Mouse (Mus musculus) neural tube, embryonic 14.5 days (tissue): ENCODE measurements around the gene Msh5. TPM values are rescaled to one million over a fixed set of nuclear protein-coding genes. Genes with fewer than 3 reads are reported as not detected.
"Not testable (repeated sequence)": the region's sequence is repeated elsewhere in the genome, so short reads cannot be mapped to it uniquely, and the experiment has no call there.

Experiments used
- ATAC-seq: fragments of 200-750 bp; cut with Nextera tagmentation; 2 replicates; pipeline ENCODE4 v1.8.0; 2017; ENCODE audit warnings: low read depth, mild to moderate bottlenecking, moderate TSS enrichment, moderate library complexity
- H3K27ac ChIP-seq: fragments of 300-500 bp; sonication (generic); 2 replicates; pipeline ENCODE4 v1.5.1; 2014; ENCODE audit warnings: low read depth, mild to moderate bottlenecking, control low read depth, low read length, moderate library complexity, mixed read lengths
- H3K27me3 ChIP-seq: fragments of 300-500 bp; sonication (generic); 2 replicates; pipeline ENCODE4 v1.6.1; 2014; ENCODE audit warnings: low read length; ENCODE audit not compliant: control insufficient read depth, insufficient read depth
- H3K36me3 ChIP-seq: fragments of 300-500 bp; sonication (generic); 2 replicates; pipeline ENCODE4 v1.6.1; 2014; ENCODE audit warnings: low read length, mixed read lengths; ENCODE audit not compliant: control insufficient read depth, insufficient read depth
- H3K4me1 ChIP-seq: fragments of 300-500 bp; sonication (generic); 2 replicates; pipeline ENCODE4 v1.6.1; 2014; ENCODE audit warnings: low read length; ENCODE audit not compliant: control insufficient read depth, insufficient read depth
- H3K4me2 ChIP-seq: fragments of 300-500 bp; sonication (generic); 2 replicates; pipeline ENCODE4 v1.6.1; 2014; ENCODE audit warnings: mild to moderate bottlenecking, low read depth, low read length, control low read depth
- H3K4me3 ChIP-seq: fragments of 300-500 bp; sonication (generic); 2 replicates; pipeline ENCODE4 v1.5.1; 2014; ENCODE audit warnings: low read depth, low read length, control low read depth, mixed read lengths
- H3K9ac ChIP-seq: fragments of 300-500 bp; sonication (generic); replicated peaks from 2 replicates; pipeline ENCODE4 v1.6.1; 2014; ENCODE audit warnings: low read depth, mild to moderate bottlenecking, control low read depth, low read length, mixed read lengths
- H3K9me3 ChIP-seq: fragments of 300-500 bp; sonication (generic); 2 replicates; pipeline ENCODE4 v1.6.1; 2016; ENCODE audit warnings: low read length; ENCODE audit not compliant: control insufficient read depth
- WGBS: fragments of 180-500 bp; shearing (Covaris S2); extraction: QIAGEN DNeasy Blood & Tissue Kit; methylation state at CpG from one replicate; pipeline ENCODE4 v1.1.7; 2014; 5-methylcytosine and 5-hydroxymethylcytosine counted together
- polyA plus RNA-seq: library from polyadenylated mRNA; unstranded; fragments of >200 nt; fragmentation: Nextera tagmentation; extraction: Ambion mirVana; gene quantifications from 2 replicates; pipeline ENCODE4 v1.2.1, GENCODE M21; 2014

Gene Msh5
- polyA plus RNA-seq, 1 experiment from 2014 or later: 2.2 TPM

GRCm38 (mm10) chr17:35044904-35045806 is 1.4 kb downstream of the Msh5 start:
- H3K27me3 ChIP-seq: no peaks in the 10 kb centered on the region
- H3K4me1 ChIP-seq: 0 out of 2 replicates have a peak, but pooled peaks cover 2% of the 10 kb centered on the region
- ATAC-seq: no peak
- no peaks in the 10 kb centered on the region for H3K9me3 ChIP-seq
- no peak overlapping the region for H3K27ac ChIP-seq
- WGBS: 85% methylated on average over 7 of the region's 7 CpGs
- H3K9ac ChIP-seq: no peak overlapping the region
- no peak overlapping the region for H3K4me3 ChIP-seq
- H3K4me2 ChIP-seq: peak overlapping the region; percentile 99
- no peaks in the 10 kb centered on the region for H3K36me3 ChIP-seq

GRCm38 (mm10) chr17:35043794-35044193 is 2.8 kb downstream of the Msh5 start:
- H3K27me3 ChIP-seq: no peaks in the 10 kb centered on the region
- no peak overlapping the region for H3K9ac ChIP-seq
- no peaks in the 10 kb centered on the region for H3K36me3 ChIP-seq
- no peaks in the 10 kb centered on the region for H3K4me1 ChIP-seq
- H3K27ac ChIP-seq: no peak overlapping the region
- H3K4me3 ChIP-seq: no peak overlapping the region
- ATAC-seq: no peak
- 92% methylated on average over 4 of the region's 4 CpGs for WGBS
- H3K9me3 ChIP-seq: no peaks in the 10 kb centered on the region
- no peak overlapping the region for H3K4me2 ChIP-seq

GRCm38 (mm10) chr17:35039121-35039873 is 7.2 kb downstream of the Msh5 start:
- no peaks in the 10 kb centered on the region for H3K4me1 ChIP-seq
- 87% methylated on average over 11 of the region's 11 CpGs for WGBS
- H3K27me3 ChIP-seq: no peaks in the 10 kb centered on the region
- H3K4me3 ChIP-seq: no peak overlapping the region
- H3K9ac ChIP-seq: no peak overlapping the region
- no peak for ATAC-seq
- no peak overlapping the region for H3K4me2 ChIP-seq
- H3K27ac ChIP-seq: no peak overlapping the region
- no peaks in the 10 kb centered on the region for H3K36me3 ChIP-seq
- H3K9me3 ChIP-seq: no peaks in the 10 kb centered on the region

GRCm38 (mm10) chr17:35034896-35035295 is 11.6 kb downstream of the Msh5 start:
- Histone ChIP-seq H3K4me1 (no peaks in the 10 kb centered on the region), H3K36me3 (no peaks in the 10 kb centered on the region), H3K4me3 (no peak overlapping the region), H3K9ac (no peak overlapping the region), H3K4me2 (no peak overlapping the region), H3K27me3 (no peaks in the 10 kb centered on the region), H3K27ac (no peak overlapping the region), H3K9me3 (no peaks in the 10 kb centered on the region)
- WGBS: 78% methylated on average over 6 of the region's 6 CpGs
- ATAC-seq: no peak

- not testable (repeated sequence) for H3K27ac ChIP-seq, ATAC-seq, H3K9me3 ChIP-seq, H3K27me3 ChIP-seq, H3K9ac ChIP-seq, H3K4me2 ChIP-seq, H3K4me3 ChIP-seq, H3K36me3 ChIP-seq, H3K4me1 ChIP-seq
- 87% methylated on average over 1 of the region's 1 CpGs for WGBS
These were observed 12.8 kb downstream of the Msh5 start for GRCm38 (mm10) chr17:35033703-35034102.

- H3K4me2 ChIP-seq: no peak overlapping the region
- no peaks in the 10 kb centered on the region for H3K27me3 ChIP-seq
- H3K36me3 ChIP-seq: no peaks in the 10 kb centered on the region
- 76% methylated on average over 8 of the region's 8 CpGs for WGBS
- no peak overlapping the region for H3K4me3 ChIP-seq
- 0 out of 2 replicates have a peak, but pooled peaks cover 2% of the 10 kb centered on the region for H3K4me1 ChIP-seq
- H3K27ac ChIP-seq: no peak overlapping the region
- no peak for ATAC-seq
- H3K9ac ChIP-seq: no peak overlapping the region
- H3K9me3 ChIP-seq: no peaks in the 10 kb centered on the region
These were observed 14.1 kb downstream of the Msh5 start for GRCm38 (mm10) chr17:35032323-35032870.

- WGBS: 88% methylated on average over 7 of the region's 7 CpGs
- Histone ChIP-seq H3K4me2 (no peak overlapping the region), H3K4me3 (no peak overlapping the region), H3K4me1 (0 out of 2 replicates have a peak, but pooled peaks cover 2% of the 10 kb centered on the region), H3K27me3 (no peaks in the 10 kb centered on the region), H3K27ac (no peak overlapping the region), H3K9me3 (no peaks in the 10 kb centered on the region), H3K36me3 (no peaks in the 10 kb centered on the region), H3K9ac (no peak overlapping the region)
- ATAC-seq: no peak
These were observed 14.7 kb downstream of the Msh5 start for GRCm38 (mm10) chr17:35031880-35032279.

- Histone ChIP-seq H3K4me1 (0 out of 2 replicates have a peak, but pooled peaks cover 2% of the 10 kb centered on the region), H3K4me2 (no peak overlapping the region), H3K27me3 (no peaks in the 10 kb centered on the region), H3K27ac (no peak overlapping the region), H3K36me3 (no peaks in the 10 kb centered on the region), H3K4me3 (no peak overlapping the region), H3K9me3 (no peaks in the 10 kb centered on the region), H3K9ac (no peak overlapping the region)
- no peak for ATAC-seq
- WGBS: 88% methylated on average over 11 of the region's 11 CpGs
These were observed 15.3 kb downstream of the Msh5 start for GRCm38 (mm10) chr17:35031272-35031671.
